Mouse (Mus musculus): ENCODE results near the gene Tpbgl. TPM values are rescaled to one million over a fixed set of nuclear protein-coding genes. Genes with fewer than 3 reads are reported as not detected.

The Tpbgl gene
- polyA plus RNA-seq, 1 experiment from 2014 or later = 0.23 TPM

DNA sequence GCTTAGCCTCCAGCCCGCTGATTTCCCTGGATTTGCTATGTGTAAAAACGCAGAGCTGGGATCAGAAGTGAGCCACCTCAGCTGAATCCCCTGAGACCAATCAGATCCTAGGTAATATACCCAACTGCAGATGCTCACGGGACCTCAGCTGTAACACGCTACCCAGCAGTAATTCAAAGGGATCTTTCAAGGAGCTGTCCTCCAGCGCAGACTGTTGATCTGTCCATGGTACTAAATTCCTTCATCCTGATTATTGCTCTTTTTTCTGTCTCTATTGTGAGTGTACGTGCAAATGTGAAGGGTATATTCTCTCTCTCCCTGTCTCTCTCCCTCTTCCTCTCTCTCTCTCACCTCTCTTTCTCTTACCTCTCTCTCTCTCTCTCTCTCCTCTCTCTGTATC lies 5.4 kb upstream of the Tpbgl start:
- Histone ChIP-seq H3K9me3 (no peaks in the 10 kb centered on the region), H3K27me3 (peaks cover 53% of the 10 kb centered on the region), H3K9ac (no peak overlapping the region), H3K27ac (no peak overlapping the region), H3K36me3 (no peaks in the 10 kb centered on the region), H3K4me3 (no peak overlapping the region), H3K4me2 (replicated peaks) (no peak overlapping the region), H3K4me1 (peaks cover 2% of the 10 kb centered on the region; the same call in 1 of the 2 replicates)
- ATAC-seq (ENCODE audit: low FRiP score, low read depth) = no peak
- WGBS = 11% methylated on average over 6 of the region's 6 CpGs

DNA sequence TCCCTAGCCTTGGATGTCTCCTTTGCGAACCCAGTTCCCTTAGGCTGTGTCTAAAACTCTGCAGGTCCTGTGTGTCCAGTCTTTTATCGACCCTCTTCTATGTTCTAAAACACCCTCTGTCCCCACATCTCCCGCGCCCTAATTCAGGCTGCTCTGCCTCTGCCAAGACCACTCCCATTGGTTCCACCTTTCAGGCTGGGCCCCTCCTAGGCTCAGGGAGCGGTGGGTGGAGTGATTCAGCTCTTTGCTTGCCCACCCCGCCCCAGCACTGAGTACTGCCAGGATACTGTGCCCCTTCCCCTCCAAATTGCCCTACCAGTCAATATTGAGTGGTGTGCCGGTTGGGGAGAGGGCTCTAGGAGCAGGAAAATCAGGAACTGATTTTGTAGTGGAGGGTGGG lies 463 bp upstream of the Tpbgl start:
- Histone ChIP-seq H3K4me1 (peaks cover 22% of the 10 kb centered on the region), H3K36me3 (no peaks in the 10 kb centered on the region), H3K27ac (no peak overlapping the region), H3K9me3 (no peaks in the 10 kb centered on the region), H3K4me2 (replicated peaks) (peak overlapping the region; percentile 98), H3K9ac (no peak overlapping the region), H3K4me3 (peak overlapping the region; percentile 55), H3K27me3 (peaks cover 95% of the 10 kb centered on the region)
- WGBS = 5% methylated on average over 7 of the region's 7 CpGs
- ATAC-seq (ENCODE audit: low FRiP score, low read depth) = no peak

DNA sequence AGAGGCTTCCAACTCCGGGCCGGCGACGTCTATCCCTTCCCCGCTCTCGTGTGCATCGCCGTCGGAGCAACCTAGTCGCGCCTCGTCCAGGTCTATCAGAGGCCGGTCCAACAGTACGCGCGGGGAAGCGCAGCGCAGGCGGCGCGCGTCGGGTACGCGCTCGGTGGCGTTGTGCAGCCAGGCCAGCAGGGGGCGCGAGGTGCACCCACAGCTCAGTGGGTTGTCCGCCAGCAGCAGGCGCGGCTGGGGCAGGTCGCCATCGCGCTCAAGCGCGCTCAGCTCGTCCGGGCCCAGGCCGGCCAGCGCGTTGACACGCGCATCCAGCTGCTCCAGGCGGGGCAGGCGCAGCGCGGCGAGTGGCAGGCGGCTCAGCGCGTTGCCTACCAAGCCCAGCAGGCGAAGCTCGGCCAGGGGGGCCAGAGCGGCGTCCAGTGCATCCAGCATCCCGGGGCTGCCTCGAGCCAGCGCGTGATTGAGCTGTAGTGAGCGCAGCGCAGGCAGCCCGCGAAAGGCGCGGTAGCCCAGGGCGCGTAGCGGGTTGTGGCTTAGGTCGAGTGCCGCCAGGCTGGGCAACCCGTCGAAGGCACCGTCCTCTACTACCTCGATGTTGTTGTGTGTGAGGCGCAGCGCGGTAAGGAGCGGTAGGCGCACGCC lies 1.1 kb downstream of the Tpbgl start:
- Histone ChIP-seq H3K4me1 (peaks cover 22% of the 10 kb centered on the region), H3K9ac (peak overlapping the region; percentile 60), H3K9me3 (no peaks in the 10 kb centered on the region), H3K27ac (no peak overlapping the region), H3K4me2 (replicated peaks) (peak overlapping the region; percentile 98), H3K4me3 (peak overlapping the region; percentile 55), H3K36me3 (no peaks in the 10 kb centered on the region), H3K27me3 (peaks cover 97% of the 10 kb centered on the region)
- under 1% methylated on average over 81 of the region's 81 CpGs for WGBS
- peak; percentile 78 for ATAC-seq (ENCODE audit: low FRiP score, low read depth)

DNA sequence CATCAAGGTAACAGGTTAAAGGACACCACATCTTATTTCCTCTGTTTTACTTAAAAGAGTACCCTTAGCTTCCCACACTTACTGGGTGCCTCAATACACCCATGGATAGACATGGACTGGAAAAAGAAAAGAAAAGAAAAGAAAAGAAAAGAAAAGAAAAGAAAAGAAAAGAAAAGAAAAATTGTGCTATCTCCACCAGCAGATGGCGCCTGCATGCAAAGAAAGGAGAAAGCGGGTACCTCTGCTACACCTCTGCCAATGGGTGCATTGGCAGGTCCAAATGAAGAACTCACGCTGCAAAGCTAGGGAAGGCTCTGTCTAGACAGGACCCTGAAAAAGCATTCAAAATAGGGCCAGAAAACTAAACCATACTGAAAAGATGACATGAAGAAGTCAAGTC lies 8.0 kb downstream of the Tpbgl start:
- no peak overlapping the region for H3K27ac ChIP-seq
- H3K9ac ChIP-seq = no peak overlapping the region
- no peak for ATAC-seq (ENCODE audit: low FRiP score, low read depth)
- H3K4me1 ChIP-seq = no peaks in the 10 kb centered on the region
- no peaks in the 10 kb centered on the region for H3K9me3 ChIP-seq
- WGBS = 8% methylated on average over 3 of the region's 3 CpGs
- no peak overlapping the region for H3K4me3 ChIP-seq
- H3K27me3 ChIP-seq = peaks cover 45% of the 10 kb centered on the region
- H3K36me3 ChIP-seq = no peaks in the 10 kb centered on the region
- H3K4me2 ChIP-seq (replicated peaks) = no peak overlapping the region

DNA sequence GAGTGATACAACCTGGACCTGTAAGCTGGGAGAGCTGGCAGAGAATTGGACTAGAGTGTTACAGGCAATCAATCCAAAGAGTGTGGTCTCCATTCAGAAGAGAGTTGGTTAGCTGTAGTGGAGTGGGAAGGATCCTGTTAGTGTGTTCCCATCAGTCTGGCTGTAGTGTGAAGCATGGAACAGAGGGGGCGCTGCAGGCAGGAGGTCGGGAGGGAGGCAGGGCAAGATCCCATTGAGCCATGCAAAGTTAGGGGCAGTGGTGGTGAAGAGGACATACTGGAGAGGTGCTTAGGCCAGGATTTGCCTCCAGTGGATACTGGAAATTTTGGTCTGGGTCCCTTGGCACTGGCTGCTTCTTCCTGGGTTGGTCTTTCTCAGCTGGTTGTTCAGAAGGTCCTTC lies 8.6 kb downstream of the Tpbgl start:
- Histone ChIP-seq H3K27me3 (peaks cover 39% of the 10 kb centered on the region), H3K27ac (no peak overlapping the region), H3K4me3 (no peak overlapping the region), H3K9me3 (no peaks in the 10 kb centered on the region), H3K9ac (no peak overlapping the region), H3K36me3 (no peaks in the 10 kb centered on the region), H3K4me2 (replicated peaks) (no peak overlapping the region), H3K4me1 (no peaks in the 10 kb centered on the region)
- no peak for ATAC-seq (ENCODE audit: low FRiP score, low read depth)
- WGBS = 60% methylated on average over 2 of the region's 2 CpGs

DNA sequence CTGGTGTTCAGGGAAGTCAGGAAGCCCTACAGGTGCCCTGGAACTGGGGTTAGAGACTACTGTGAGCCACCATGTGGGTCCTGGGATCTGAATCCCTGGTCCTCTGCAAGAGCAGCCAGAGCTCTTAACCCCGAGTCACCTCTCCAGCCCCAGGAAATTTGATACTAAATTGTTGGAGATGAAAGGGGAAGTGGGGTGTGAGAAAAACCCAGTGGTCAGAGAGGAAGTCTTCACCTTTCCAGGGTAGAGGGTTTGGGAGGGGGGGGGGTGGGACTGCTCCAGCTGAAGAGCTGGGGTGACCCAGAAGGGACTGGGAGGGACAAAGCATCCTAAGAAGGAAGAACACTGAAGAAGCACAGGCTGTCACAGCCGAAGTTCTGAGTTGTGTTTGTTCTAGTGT lies 19.3 kb downstream of the Tpbgl start:
- no peak for ATAC-seq (ENCODE audit: low FRiP score, low read depth)
- WGBS = 38% methylated on average over 2 of the region's 2 CpGs
- no peaks in the 10 kb centered on the region for H3K9me3 ChIP-seq
- no peak overlapping the region for H3K27ac ChIP-seq
- H3K4me3 ChIP-seq = no peak overlapping the region
- H3K9ac ChIP-seq = no peak overlapping the region
- H3K27me3 ChIP-seq = no peaks in the 10 kb centered on the region
- no peaks in the 10 kb centered on the region for H3K4me1 ChIP-seq
- H3K36me3 ChIP-seq = peaks cover 16% of the 10 kb centered on the region; the same call in 1 of the 2 replicates
- H3K4me2 ChIP-seq (replicated peaks) = no peak overlapping the region

GRCm38 (mm10) chr7:99606766-99607165 lies 20.1 kb downstream of the Tpbgl start:
- H3K27me3 ChIP-seq = no peaks in the 10 kb centered on the region
- H3K36me3 ChIP-seq = peaks cover 24% of the 10 kb centered on the region
- H3K9ac ChIP-seq = no peak overlapping the region
- H3K9me3 ChIP-seq = no peaks in the 10 kb centered on the region
- H3K4me2 ChIP-seq (replicated peaks) = no peak overlapping the region
- no peak for ATAC-seq (ENCODE audit: low FRiP score, low read depth)
- H3K4me3 ChIP-seq = no peak overlapping the region
- WGBS = 80% methylated on average over 3 of the region's 3 CpGs
- H3K4me1 ChIP-seq = no peaks in the 10 kb centered on the region
- no peak overlapping the region for H3K27ac ChIP-seq

DNA sequence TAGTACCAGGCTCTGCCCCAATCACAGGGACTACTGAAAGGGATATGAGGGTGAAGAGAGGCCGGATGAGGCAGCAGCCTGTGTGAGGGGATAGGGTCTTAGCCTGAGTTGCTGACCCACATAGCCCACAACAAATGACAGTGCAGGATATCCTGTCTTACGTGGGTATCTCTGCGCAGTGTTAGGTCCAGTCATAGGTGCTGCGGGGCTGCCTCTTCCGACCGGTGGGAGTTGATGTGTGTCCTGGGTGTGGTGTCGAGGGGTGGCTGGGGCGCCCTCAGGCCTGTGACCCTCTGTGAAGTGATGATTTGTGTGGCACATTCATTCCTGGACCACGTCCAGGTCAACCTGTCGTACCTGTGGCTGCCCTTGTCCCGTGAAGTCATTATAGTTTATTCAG lies 20.6 kb downstream of the Tpbgl start:
- H3K4me2 ChIP-seq (replicated peaks) = no peak overlapping the region
- H3K9ac ChIP-seq = no peak overlapping the region
- no peaks in the 10 kb centered on the region for H3K27me3 ChIP-seq
- H3K9me3 ChIP-seq = no peaks in the 10 kb centered on the region
- H3K27ac ChIP-seq = no peak overlapping the region
- H3K4me3 ChIP-seq = no peak overlapping the region
- no peaks in the 10 kb centered on the region for H3K4me1 ChIP-seq
- 84% methylated on average over 11 of the region's 11 CpGs for WGBS
- H3K36me3 ChIP-seq = peaks cover 28% of the 10 kb centered on the region
- ATAC-seq (ENCODE audit: low FRiP score, low read depth) = no peak

DNA sequence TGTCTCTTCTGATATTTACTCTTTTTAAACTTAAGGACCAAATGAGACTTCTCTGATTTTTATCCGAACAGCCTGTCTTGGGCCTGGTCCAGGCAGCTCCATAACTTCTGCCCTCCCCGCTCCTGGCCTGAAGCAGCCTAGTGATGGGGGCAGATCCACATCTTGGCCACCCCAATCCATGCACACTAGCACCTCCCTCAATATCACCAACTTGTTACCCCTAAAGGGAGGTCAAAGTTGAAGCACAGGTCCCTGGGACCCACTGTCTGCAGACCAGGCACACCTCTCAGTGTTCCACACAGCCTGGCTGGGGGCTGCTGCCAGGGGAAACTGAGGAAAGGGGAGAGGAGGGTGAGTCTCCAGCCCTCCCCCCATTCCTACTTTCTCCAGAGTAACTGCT lies 21.8 kb downstream of the Tpbgl start:
- H3K4me2 ChIP-seq (replicated peaks) = no peak overlapping the region
- H3K4me1 ChIP-seq = no peaks in the 10 kb centered on the region
- H3K4me3 ChIP-seq = no peak overlapping the region
- no peak overlapping the region for H3K9ac ChIP-seq
- no peaks in the 10 kb centered on the region for H3K27me3 ChIP-seq
- WGBS = 95% methylated on average over 2 of the region's 2 CpGs
- H3K27ac ChIP-seq = no peak overlapping the region
- H3K9me3 ChIP-seq = no peaks in the 10 kb centered on the region
- peaks cover 37% of the 10 kb centered on the region for H3K36me3 ChIP-seq
- no peak for ATAC-seq (ENCODE audit: low FRiP score, low read depth)

GRCm38 (mm10) chr7:99603875-99604662 lies 22.8 kb downstream of the Tpbgl start:
- no peak for ATAC-seq (ENCODE audit: low FRiP score, low read depth)
- no peak overlapping the region for H3K27ac ChIP-seq
- peaks cover 41% of the 10 kb centered on the region for H3K36me3 ChIP-seq
- no peak overlapping the region for H3K9ac ChIP-seq
- no peak overlapping the region for H3K4me3 ChIP-seq
- no peaks in the 10 kb centered on the region for H3K4me1 ChIP-seq
- H3K27me3 ChIP-seq = no peaks in the 10 kb centered on the region
- no peaks in the 10 kb centered on the region for H3K9me3 ChIP-seq
- WGBS = 90% methylated on average over 8 of the region's 8 CpGs
- no peak overlapping the region for H3K4me2 ChIP-seq (replicated peaks)

- no peaks in the 10 kb centered on the region for H3K27me3 ChIP-seq
- WGBS = 74% methylated on average over 4 of the region's 4 CpGs
- H3K4me3 ChIP-seq = no peak overlapping the region
- H3K4me1 ChIP-seq = no peaks in the 10 kb centered on the region
- peaks cover 75% of the 10 kb centered on the region for H3K36me3 ChIP-seq
- H3K27ac ChIP-seq = no peak overlapping the region
- no peak overlapping the region for H3K9ac ChIP-seq
- no peak for ATAC-seq (ENCODE audit: low FRiP score, low read depth)
- no peak overlapping the region for H3K4me2 ChIP-seq (replicated peaks)
- no peaks in the 10 kb centered on the region for H3K9me3 ChIP-seq
These were observed 28.2 kb downstream of the Tpbgl start for GRCm38 (mm10) chr7:99598722-99599121.

DNA sequence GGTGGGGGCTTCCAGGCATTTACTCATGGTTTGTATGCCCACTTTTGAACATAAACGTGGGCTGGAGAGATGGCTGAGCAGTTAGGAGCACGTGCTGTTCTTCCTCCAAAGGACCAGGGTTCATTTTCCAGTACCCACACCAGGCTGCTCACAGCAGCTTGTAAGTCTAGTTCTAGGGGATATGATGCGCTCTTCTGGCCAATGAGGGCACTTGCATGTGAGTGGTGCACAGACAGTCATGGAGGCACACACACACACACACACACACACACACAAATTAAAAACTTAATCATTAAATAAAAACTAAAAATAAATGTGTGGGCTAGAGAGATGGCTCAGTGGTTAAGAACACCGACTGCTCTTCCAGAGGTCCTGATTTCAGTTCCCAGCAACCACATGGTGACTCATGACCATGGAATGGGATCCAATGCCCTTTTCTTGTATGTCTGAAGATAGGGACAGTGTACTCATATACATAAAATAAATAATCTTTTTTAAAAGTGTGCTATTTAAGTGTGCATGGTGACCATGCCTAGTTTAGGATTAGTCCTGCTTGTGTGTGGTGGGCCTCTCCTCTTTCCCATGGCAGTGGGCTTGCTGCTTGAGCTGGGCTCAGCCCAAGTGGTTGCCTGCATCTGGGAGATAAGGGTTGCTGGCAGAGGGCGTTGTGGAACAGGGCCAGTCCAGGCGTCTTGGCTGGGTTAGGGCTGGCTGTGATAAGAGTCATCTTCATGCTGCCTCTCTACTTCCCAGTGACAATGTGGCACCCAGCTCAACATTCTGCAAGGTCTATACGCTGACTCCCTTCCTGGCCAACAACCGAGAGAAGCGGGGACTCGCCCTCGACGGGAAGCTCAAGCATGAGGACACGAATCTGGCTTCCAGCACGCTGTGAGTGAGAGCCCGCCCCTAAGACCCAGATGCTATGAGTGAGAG lies 32.8 kb downstream of the Tpbgl start:
- no peaks in the 10 kb centered on the region for H3K9me3 ChIP-seq
- no peak overlapping the region for H3K4me2 ChIP-seq (replicated peaks)
- H3K27ac ChIP-seq = no peak overlapping the region
- 86% methylated on average over 15 of the region's 15 CpGs for WGBS
- H3K27me3 ChIP-seq = no peaks in the 10 kb centered on the region
- ATAC-seq (ENCODE audit: low FRiP score, low read depth) = no peak
- no peaks in the 10 kb centered on the region for H3K4me1 ChIP-seq
- H3K4me3 ChIP-seq = no peak overlapping the region
- H3K36me3 ChIP-seq = peaks cover 68% of the 10 kb centered on the region
- no peak overlapping the region for H3K9ac ChIP-seq
